Mouse (Mus musculus) CD4-positive naive resting alpha-beta T cell, adult 57 days (primary cell): ENCODE results near the gene Bhlha15. TPM values are rescaled to one million over a fixed set of nuclear protein-coding genes. Genes with fewer than 3 reads are reported as not detected.

Source experiments
- total RNA-seq: library from RNA; stranded (reverse); gene quantifications from one replicate; pipeline ENCODE4 v1.2.4, GENCODE M21; 2023

Gene Bhlha15
- total RNA-seq = 1.2 TPM

GRCm38 (mm10) chr5:144189950-144190583, at the start of gene Bhlha15:
TSS of gene Bhlha15 (plus strand) at chr5:144190286.

GRCm38 (mm10) chr5:144223503-144223862, 33.4 kb downstream of the Bhlha15 start, which contains the start of gene Tecpr1:
TSS of gene Tecpr1 (minus strand) at chr5:144223615.

Other genes starting within 250 kb of the Bhlha15 start
- gene Ccz1, start 175.4 kb upstream of the Bhlha15 start, total RNA-seq = 54.8 TPM
- gene Ocm, start 163.6 kb upstream of the Bhlha15 start, total RNA-seq = not detected
- gene Lmtk2, start 89.8 kb upstream of the Bhlha15 start, total RNA-seq = 32.8 TPM
- 453 TPM for gene Tecpr1, start 33.3 kb downstream of the Bhlha15 start, total RNA-seq
- gene Bri3, start 54.2 kb downstream of the Bhlha15 start, total RNA-seq = 43.2 TPM
- gene Baiap2l1, start 167.8 kb downstream of the Bhlha15 start, total RNA-seq = 0.59 TPM